Mouse (Mus musculus): Measurements from ENCODE around the gene Fam192a. TPM values are rescaled to one million over a fixed set of nuclear protein-coding genes. Genes with fewer than 3 reads are reported as not detected.

The Fam192a gene
- total and polyA plus RNA-seq, 3 experiments: 30.7 to 80.3 (median 43.7) TPM

GRCm38 (mm10) chr8:94564421-94564820 is 37.4 kb downstream of the Fam192a start:
- no peak overlapping the region for H3K4me2 ChIP-seq (ENCODE audit: insufficient read depth, low read depth, poor library complexity, severe bottlenecking)
- H3K36me3 ChIP-seq (replicated peaks in 1 of 2; ENCODE audit: control insufficient read depth in 1 of 2, insufficient read depth in 1 of 2, low read length in 1 of 2): peaks cover 28 to 50% of the 10 kb centered on the region in 2 experiments
- H3K4me3 ChIP-seq (replicated peaks in 1 of 3; ENCODE audit: low read depth in 2 of 3, low read length in 2 of 3, poor library complexity in 1 of 3): no peak overlapping the region
- dilution Hi-C loops (cut with MboI; ENCODE audit: extremely low pct_ligation_motif_present, extremely low pct_unique_long_range_greater_than_20kb, low sequenced_read_pairs): no loop called here
- in situ Hi-C loops (cut with MboI; ENCODE audit: low pct_ligation_motif_present, low pct_unique_long_range_greater_than_20kb, low sequenced_read_pairs): no loop called here
- H3K4me1 ChIP-seq (ENCODE audit: control insufficient read depth in 1 of 2, insufficient read depth in 2 of 2): peaks cover 44 to 53% of the 10 kb centered on the region in 2 experiments
- no peak for DNase-seq (ENCODE audit: extremely low read depth)
- peaks cover 8% of the 10 kb centered on the region for H3K79me2 ChIP-seq (replicated peaks; ENCODE audit: control insufficient read depth, extremely low read depth, insufficient read depth, poor library complexity, severe bottlenecking)
- no peaks in the 10 kb centered on the region for H3K27me3 ChIP-seq (replicated peaks)
- peak overlapping the region; percentile 2; the same call in 1 of the 2 replicates for H3K27ac ChIP-seq (ENCODE audit: insufficient read depth, low read depth)
- H3K9ac ChIP-seq (ENCODE audit: insufficient read depth, low read depth): no peak overlapping the region
- TF ChIP-seq NELFE (IDR thresholded peaks at IDR 0.05; ENCODE audit: low read depth, low read length): no peak
- TF ChIP-seq EP300 (IDR thresholded peaks at IDR 0.05; ENCODE audit: low read length): no peak
- TF ChIP-seq MYC (IDR thresholded peaks at IDR 0.05; ENCODE audit: low read depth, low read length): 0 out of 2 replicates have a peak, but pooled peaks have one; percentile 34
- no peak for TF ChIP-seq UBTF (IDR thresholded peaks at IDR 0.05; ENCODE audit: low read depth, low read length)
- no peak for TF ChIP-seq ZKSCAN1 (IDR thresholded peaks at IDR 0.05; ENCODE audit: borderline replicate concordance, low read depth, low read length)
- no peak for TF ChIP-seq JUND (conservative IDR thresholded peaks at IDR 0.05; ENCODE audit: low read depth, low read length)
- TF ChIP-seq USF1 (IDR thresholded peaks at IDR 0.05; ENCODE audit: low read depth, low read length): no peak
- TF ChIP-seq POLR2A (IDR thresholded peaks at IDR 0.05; ENCODE audit: low read depth, low read length): no peak
- 0 out of 2 replicates have a peak, but pooled peaks have one; percentile 13 for TF ChIP-seq ETS1 (conservative IDR thresholded peaks at IDR 0.05; ENCODE audit: low read depth, low read length)
- TF ChIP-seq PAX5 (IDR thresholded peaks at IDR 0.05; ENCODE audit: low read length): no peak
- no peak for TF ChIP-seq USF2 (conservative IDR thresholded peaks at IDR 0.05; ENCODE audit: low read depth, low read length)
- TF ChIP-seq ZNF384 (IDR thresholded peaks at IDR 0.05; ENCODE audit: low read depth, low read length): no peak
- peak; percentile 36; the same call in 1 of the 2 replicates for TF ChIP-seq MAX (IDR thresholded peaks at IDR 0.05; ENCODE audit: low read length)
- no peaks in the 10 kb centered on the region for H3K9me3 ChIP-seq (replicated peaks; ENCODE audit: low read length)

- no peak for TF ChIP-seq NELFE (IDR thresholded peaks at IDR 0.05; ENCODE audit: low read depth, low read length)
- Histone ChIP-seq H3K4me1 (ENCODE audit: control insufficient read depth in 1 of 2, insufficient read depth in 2 of 2) (peaks cover 30 to 36% of the 10 kb centered on the region in 2 experiments), H3K36me3 (replicated peaks in 1 of 2; ENCODE audit: control insufficient read depth in 1 of 2, insufficient read depth in 1 of 2, low read length in 1 of 2) (peaks cover 33 to 65% of the 10 kb centered on the region in 2 experiments), H3K27me3 (replicated peaks) (no peaks in the 10 kb centered on the region), H3K4me3 (replicated peaks in 1 of 3; ENCODE audit: low read depth in 2 of 3, low read length in 2 of 3, poor library complexity in 1 of 3) (no peak overlapping the region), H3K27ac (ENCODE audit: insufficient read depth, low read depth) (no peak overlapping the region), H3K4me2 (ENCODE audit: insufficient read depth, low read depth, poor library complexity, severe bottlenecking) (no peak overlapping the region), H3K9me3 (replicated peaks; ENCODE audit: low read length) (no peaks in the 10 kb centered on the region), H3K9ac (ENCODE audit: insufficient read depth, low read depth) (no peak overlapping the region), H3K79me2 (replicated peaks; ENCODE audit: control insufficient read depth, extremely low read depth, insufficient read depth, poor library complexity, severe bottlenecking) (no peaks in the 10 kb centered on the region)
- no peak for DNase-seq (ENCODE audit: extremely low read depth)
- in situ Hi-C loops (cut with MboI; ENCODE audit: low pct_ligation_motif_present, low pct_unique_long_range_greater_than_20kb, low sequenced_read_pairs) (no loop called here), dilution Hi-C loops (cut with MboI; ENCODE audit: extremely low pct_ligation_motif_present, extremely low pct_unique_long_range_greater_than_20kb, low sequenced_read_pairs) (no loop called here)
Measured at GRCm38 (mm10) chr8:94561256-94561655, 40.5 kb downstream of the Fam192a start.

- no peak overlapping the region for H3K4me2 ChIP-seq (ENCODE audit: insufficient read depth, low read depth, poor library complexity, severe bottlenecking)
- in situ Hi-C loops (cut with MboI; ENCODE audit: low pct_ligation_motif_present, low pct_unique_long_range_greater_than_20kb, low sequenced_read_pairs): no loop called here
Measured at GRCm38 (mm10) chr8:94557281-94557680, 44.5 kb downstream of the Fam192a start.

More at GRCm38 (mm10) chr8:94557281-94557680, 44.5 kb downstream of the Fam192a start:
- Histone ChIP-seq H3K27me3 (replicated peaks) (no peaks in the 10 kb centered on the region), H3K36me3 (replicated peaks in 1 of 2; ENCODE audit: control insufficient read depth in 1 of 2, insufficient read depth in 1 of 2, low read length in 1 of 2) (peaks cover 30 to 51% of the 10 kb centered on the region in 2 experiments), H3K27ac (ENCODE audit: insufficient read depth, low read depth) (no peak overlapping the region), H3K79me2 (replicated peaks; ENCODE audit: control insufficient read depth, extremely low read depth, insufficient read depth, poor library complexity, severe bottlenecking) (no peaks in the 10 kb centered on the region), H3K9me3 (replicated peaks; ENCODE audit: low read length) (no peaks in the 10 kb centered on the region), H3K9ac (ENCODE audit: insufficient read depth, low read depth) (no peak overlapping the region), H3K4me1 (ENCODE audit: control insufficient read depth in 1 of 2, insufficient read depth in 2 of 2) (peaks cover 10 to 46% of the 10 kb centered on the region in 2 experiments), H3K4me3 (replicated peaks in 1 of 3; ENCODE audit: low read depth in 2 of 3, low read length in 2 of 3, poor library complexity in 1 of 3) (no peak overlapping the region)
- TF ChIP-seq ZNF384 (IDR thresholded peaks at IDR 0.05; ENCODE audit: low read depth, low read length) (no peak), ZKSCAN1 (IDR thresholded peaks at IDR 0.05; ENCODE audit: borderline replicate concordance, low read depth, low read length) (no peak), JUN (IDR thresholded peaks at IDR 0.05; ENCODE audit: insufficient read depth, low read depth, low read length) (no peak), USF1 (IDR thresholded peaks at IDR 0.05; ENCODE audit: low read depth, low read length) (no peak), E2F4 (IDR thresholded peaks at IDR 0.05; ENCODE audit: insufficient replicate concordance, low read depth, low read length) (no peak), ZC3H11A (IDR thresholded peaks at IDR 0.05; ENCODE audit: low read depth, low read length) (no peak), GABPA (IDR thresholded peaks at IDR 0.05; ENCODE audit: insufficient replicate concordance, low read depth, low read length) (no peak), KAT2A (IDR thresholded peaks at IDR 0.05; ENCODE audit: insufficient replicate concordance, low read length) (no peak), EP300 (IDR thresholded peaks at IDR 0.05; ENCODE audit: low read length) (no peak), UBTF (IDR thresholded peaks at IDR 0.05; ENCODE audit: low read depth, low read length) (no peak), POLR2A (IDR thresholded peaks at IDR 0.05; ENCODE audit: low read depth, low read length) (no peak), MAZ (IDR thresholded peaks at IDR 0.05; ENCODE audit: low read depth, low read length) (no peak), PAX5 (IDR thresholded peaks at IDR 0.05; ENCODE audit: low read length) (no peak)
- no peak for DNase-seq (ENCODE audit: extremely low read depth)
- dilution Hi-C loops (cut with MboI; ENCODE audit: extremely low pct_ligation_motif_present, extremely low pct_unique_long_range_greater_than_20kb, low sequenced_read_pairs): no loop called here

Measured in CH12.LX (cell line).